Mouse (Mus musculus) G1E-ER4 (cell line): ENCODE data around the gene Sec14l1. TPM values are rescaled to one million over a fixed set of nuclear protein-coding genes. Genes with fewer than 3 reads are reported as not detected.

Experiments used
- GATA1 ChIP-seq: IDR thresholded peaks from one replicate; pipeline ENCODE4 v1.8.0; 2012; ENCODE audit warnings: low read length, inconsistent platforms
- polyA plus RNA-seq: library from polyadenylated mRNA; stranded (reverse); fragments of >175 nt; gene quantifications from 2 replicates; pipeline ENCODE4 v1.2.3, GENCODE M21; 2012

Sec14l1 gene
- polyA plus RNA-seq, 1 experiment, result 66.2 TPM

GRCm38 (mm10) chr11:117101351-117101921 lies 13.5 kb upstream of the Sec14l1 start:
- no peak for TF ChIP-seq GATA1

- no peak for TF ChIP-seq GATA1
Measured at GRCm38 (mm10) chr11:117101925-117102717, 12.8 kb upstream of the Sec14l1 start.

- no peak for TF ChIP-seq GATA1
Measured at GRCm38 (mm10) chr11:117103523-117103922, 11.4 kb upstream of the Sec14l1 start.

GRCm38 (mm10) chr11:117104044-117104757 lies 10.8 kb upstream of the Sec14l1 start:
- no peak for TF ChIP-seq GATA1

GRCm38 (mm10) chr11:117105315-117105714 lies 9.7 kb upstream of the Sec14l1 start:
- TF ChIP-seq GATA1, result no peak

- no peak for TF ChIP-seq GATA1
Measured at GRCm38 (mm10) chr11:117105850-117106249, 9.1 kb upstream of the Sec14l1 start.

- TF ChIP-seq GATA1, result no peak
Measured at GRCm38 (mm10) chr11:117106633-117107334, 8.2 kb upstream of the Sec14l1 start.

GRCm38 (mm10) chr11:117107837-117108236 lies 7.1 kb upstream of the Sec14l1 start:
- no peak for TF ChIP-seq GATA1

GRCm38 (mm10) chr11:117108595-117108994 lies 6.4 kb upstream of the Sec14l1 start:
- TF ChIP-seq GATA1, result no peak

GRCm38 (mm10) chr11:117109179-117109954 lies 5.6 kb upstream of the Sec14l1 start:
- TF ChIP-seq GATA1, result no peak

- no peak for TF ChIP-seq GATA1
Measured at GRCm38 (mm10) chr11:117111967-117112648, 2.9 kb upstream of the Sec14l1 start.

GRCm38 (mm10) chr11:117112649-117113051 lies 2.3 kb upstream of the Sec14l1 start:
- peak; percentile 91 for TF ChIP-seq GATA1

- TF ChIP-seq GATA1, result no peak
Measured at GRCm38 (mm10) chr11:117113377-117113776, 1.6 kb upstream of the Sec14l1 start.

GRCm38 (mm10) chr11:117114231-117114591 lies 757 bp upstream of the Sec14l1 start:
- TF ChIP-seq GATA1, result no peak
